Mouse (Mus musculus) testis, postnatal 10 days (tissue): ENCODE results near the gene Gpatch1.

Source experiments
- DNase-seq: peaks from one replicate; pipeline ENCODE4 v3.0.0; 2021; ENCODE audit warnings: low spot score

The Gpatch1 gene

GRCm38 (mm10) chr7:35317729-35318609 is at the start of gene Gpatch1:
Gpatch1 (minus strand) TSS chr7:35318440.
- DNase-seq, result peak; percentile 98

DNA sequence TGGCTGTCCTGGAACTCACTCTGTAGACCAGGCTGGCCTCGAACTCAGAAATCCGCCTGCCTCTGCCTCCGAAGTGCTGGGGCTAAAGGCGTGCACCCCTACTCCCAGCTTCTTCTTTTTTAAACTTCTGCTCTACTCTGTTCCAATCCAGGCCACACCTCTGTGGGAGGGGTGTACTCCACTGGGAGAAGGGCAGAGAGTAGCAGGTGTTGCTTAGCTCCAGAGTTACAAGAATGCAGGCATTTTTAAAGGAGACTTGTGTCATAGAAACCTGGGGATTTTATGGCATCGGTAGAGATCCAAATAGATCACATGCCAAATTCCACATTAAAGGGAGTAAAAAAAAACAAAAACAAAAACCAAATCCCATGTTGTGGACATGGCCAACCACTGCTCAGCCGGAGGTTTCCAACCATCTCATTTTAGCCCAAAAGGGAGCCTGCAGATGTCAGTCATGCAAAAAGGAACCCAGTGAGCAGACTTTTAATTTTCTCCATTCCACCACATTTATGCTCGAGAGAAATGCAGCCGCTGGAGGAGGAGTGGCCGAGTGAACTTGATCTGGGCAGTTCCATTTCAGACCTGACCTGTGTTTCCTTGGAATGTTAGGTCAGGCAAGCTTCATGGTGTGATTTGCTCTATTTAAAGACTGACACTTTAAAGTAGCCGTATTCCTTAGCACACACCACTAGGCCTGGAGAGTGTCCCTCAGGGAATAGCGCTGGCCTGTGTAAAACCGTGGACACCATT is 47.1 kb upstream of the Gpatch1 start:
- no peak for DNase-seq

GRCm38 (mm10) chr7:35362868-35363267 is 44.6 kb upstream of the Gpatch1 start:
- no peak for DNase-seq

DNA sequence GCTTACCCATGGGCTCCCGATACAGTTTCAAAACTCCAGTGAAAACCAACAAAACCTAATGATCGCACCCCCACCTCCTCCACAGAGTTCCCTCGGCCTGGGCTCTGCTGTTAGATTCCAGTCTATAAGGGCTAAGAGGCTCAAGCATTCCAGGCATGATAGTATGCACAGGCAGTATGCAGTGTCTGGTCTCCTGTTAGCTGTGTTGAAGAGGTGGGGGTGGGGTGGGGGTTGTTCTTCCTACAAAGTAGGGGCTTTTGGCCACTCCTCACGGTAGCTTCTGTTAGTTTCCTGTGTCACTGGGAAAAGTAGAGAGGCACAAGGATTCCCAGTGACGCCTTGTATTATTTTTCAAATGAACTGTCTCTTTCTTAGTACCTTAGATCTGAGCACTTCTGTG is 44.0 kb upstream of the Gpatch1 start:
- DNase-seq, result no peak

DNA sequence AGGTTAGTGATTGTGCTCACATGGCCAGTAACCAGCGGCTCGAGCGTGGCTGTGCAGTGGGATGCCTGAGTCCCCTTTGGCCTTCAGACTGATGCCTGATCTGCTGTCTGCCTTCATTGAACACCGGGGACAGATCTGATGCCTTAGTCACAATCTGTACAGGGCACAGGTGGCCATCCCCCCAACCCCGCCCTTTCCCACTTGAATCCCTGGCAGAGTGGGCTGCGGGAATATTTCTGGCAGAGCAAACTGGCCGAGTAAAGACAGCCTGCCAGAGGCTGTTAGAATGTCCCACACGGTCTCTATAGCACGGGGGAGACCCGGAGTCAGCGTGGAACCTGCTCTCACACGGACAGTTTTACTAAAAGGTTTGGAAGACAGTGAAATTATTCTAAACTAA is 39.4 kb upstream of the Gpatch1 start:
- no peak for DNase-seq

DNA sequence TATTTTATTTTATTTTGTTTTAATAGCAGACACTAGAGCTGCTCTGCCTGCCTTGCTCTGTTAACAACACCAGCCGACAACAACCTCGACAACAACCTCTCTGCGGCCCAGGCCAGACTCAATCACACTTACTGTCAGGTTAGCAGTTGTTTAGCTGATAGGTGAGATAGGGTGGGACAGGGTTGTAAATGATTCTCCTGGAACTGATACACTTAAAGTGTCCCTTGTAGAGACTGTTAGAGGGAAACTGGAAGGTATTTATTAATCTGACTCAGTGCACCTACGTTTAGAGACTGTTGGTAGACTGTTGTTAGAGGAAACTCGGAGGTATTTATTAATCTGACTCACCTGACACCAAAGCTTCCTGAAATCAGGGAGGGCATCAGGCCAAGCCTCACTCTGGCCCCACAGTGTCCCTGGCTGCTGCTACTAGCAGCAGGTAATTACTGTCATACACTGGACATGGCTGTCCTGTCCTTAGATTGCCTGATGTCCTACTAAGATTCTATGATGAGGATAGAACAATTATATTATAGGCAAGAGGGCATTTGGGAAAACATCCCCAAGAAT is 37.1 kb upstream of the Gpatch1 start:
- no peak for DNase-seq

DNA sequence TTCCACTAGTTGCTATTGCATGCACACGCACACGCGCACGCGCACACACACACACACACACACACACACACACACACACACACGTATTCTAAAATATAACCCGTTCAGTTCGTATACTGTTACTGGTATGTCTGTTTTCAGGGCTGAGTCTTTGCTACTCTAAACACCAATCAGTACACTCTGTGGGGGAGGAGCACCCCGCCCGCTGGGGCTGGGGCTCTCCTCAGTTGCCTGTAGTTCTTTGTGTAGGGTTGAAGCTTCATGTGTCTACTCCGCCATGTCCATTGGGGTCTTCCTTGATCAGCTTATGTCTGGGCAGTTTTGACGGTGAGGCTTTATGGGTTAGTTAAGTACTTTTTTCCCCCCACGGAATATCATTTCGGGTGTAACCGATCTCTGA is 35.1 kb upstream of the Gpatch1 start:
- DNase-seq, result no peak

GRCm38 (mm10) chr7:35351155-35351554 is 32.9 kb upstream of the Gpatch1 start:
- no peak for DNase-seq

GRCm38 (mm10) chr7:35349886-35350684 is 31.8 kb upstream of the Gpatch1 start:
- DNase-seq, result no peak

DNA sequence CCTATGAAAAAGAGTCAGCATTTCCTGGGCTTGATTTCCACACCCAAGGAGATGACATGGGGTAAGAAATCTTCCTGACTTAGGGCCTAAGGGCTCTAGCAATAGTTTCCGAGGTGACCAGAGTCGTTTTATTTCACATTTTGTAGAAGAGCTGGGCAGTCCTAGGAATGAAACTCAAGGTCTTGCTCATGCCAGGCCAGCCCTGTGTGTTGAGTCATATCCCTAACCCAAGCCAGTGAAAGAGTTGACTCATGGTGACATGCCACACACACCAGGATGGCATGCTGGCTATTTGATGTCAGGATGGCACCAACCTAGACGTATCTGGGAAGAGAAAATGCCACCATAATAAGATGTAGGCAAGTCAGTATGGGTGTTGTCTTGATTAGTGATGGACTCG is 30.8 kb upstream of the Gpatch1 start:
- DNase-seq, result no peak

GRCm38 (mm10) chr7:35347918-35348700 is 29.9 kb upstream of the Gpatch1 start:
- DNase-seq, result no peak

GRCm38 (mm10) chr7:35344785-35345330 is 26.6 kb upstream of the Gpatch1 start:
- no peak for DNase-seq

DNA sequence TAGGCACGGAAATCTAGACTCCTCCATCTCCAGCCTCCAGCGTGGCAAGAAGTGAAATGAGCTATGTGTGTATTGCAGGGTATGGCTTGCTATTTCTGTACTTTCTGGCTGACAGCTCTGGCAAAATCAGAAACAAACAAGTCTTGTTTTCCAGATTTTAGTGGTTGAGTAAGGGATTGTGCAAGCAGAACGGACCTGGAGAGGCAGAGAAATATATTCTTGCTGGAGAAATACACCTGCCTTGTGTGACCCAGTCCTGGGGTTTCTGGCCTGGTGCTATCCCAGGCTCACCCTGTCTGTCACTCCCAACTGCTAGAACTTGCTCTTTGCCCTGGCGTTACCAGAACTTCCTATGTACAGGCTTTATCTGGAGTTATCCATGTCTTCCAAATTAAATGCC is 24.3 kb upstream of the Gpatch1 start:
- no peak for DNase-seq

- peak; percentile 51 for DNase-seq
Observed at GRCm38 (mm10) chr7:35341282-35341681, 23.0 kb upstream of the Gpatch1 start.

GRCm38 (mm10) chr7:35340196-35340595 is 22.0 kb upstream of the Gpatch1 start:
- no peak for DNase-seq

GRCm38 (mm10) chr7:35334527-35335452 is 16.6 kb upstream of the Gpatch1 start:
- peak; percentile 61 for DNase-seq

DNA sequence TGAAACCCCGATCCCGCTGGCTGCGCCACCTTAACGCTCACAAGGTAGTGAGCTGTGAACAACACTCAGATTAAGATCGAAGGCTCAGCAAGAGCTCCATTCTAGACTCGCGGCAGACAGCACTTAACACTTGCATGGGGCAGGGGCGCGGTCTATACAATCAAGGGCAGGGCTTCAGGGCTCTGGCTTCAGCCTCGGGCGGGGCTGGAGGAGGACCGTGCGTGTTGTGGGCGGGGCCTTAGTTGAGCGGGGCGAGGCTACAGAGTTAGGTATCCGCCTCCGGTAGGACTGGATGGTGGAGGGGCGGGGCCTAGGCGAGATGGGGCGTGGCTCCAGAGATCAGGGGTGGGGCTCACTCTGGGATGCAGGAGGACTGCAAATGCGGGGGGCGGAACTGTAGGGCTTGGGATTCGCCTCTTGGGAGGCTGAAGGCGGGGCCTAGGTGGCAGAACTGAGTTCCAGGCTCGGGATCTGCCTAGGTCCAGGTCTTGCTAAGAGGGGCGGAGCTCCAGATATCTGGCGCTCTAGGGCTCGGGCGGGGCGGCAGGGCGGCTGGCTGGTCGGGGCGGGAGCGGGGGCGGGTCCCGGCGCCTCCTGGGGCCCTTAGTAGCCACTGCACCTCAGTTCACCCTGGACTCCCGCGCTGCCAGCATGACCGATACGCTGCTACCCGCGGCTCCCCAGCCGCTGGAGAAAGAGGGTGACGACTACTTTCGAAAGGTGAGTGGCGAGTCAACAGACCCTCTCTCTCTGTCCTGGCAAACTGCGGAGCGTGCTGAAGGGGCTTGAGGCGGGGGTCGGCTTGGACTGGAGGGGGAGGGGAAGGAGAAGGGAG is 15.7 kb upstream of the Gpatch1 start, which contains the start of gene Rhpn2:
Rhpn2 (plus strand) TSS at position 479 of the 835 bp plus-strand sequence.
- peak; percentile 100 for DNase-seq

- DNase-seq, result peak; percentile 57
Observed at GRCm38 (mm10) chr7:35333231-35333651, 15.0 kb upstream of the Gpatch1 start.

- no peak for DNase-seq
Observed at GRCm38 (mm10) chr7:35331590-35331989, 13.3 kb upstream of the Gpatch1 start.
